Mouse (Mus musculus) E14TG2a.4 (cell line): ENCODE data around the gene Fam53b.

ENCODE experiments used
- CTCF ChIP-seq: conservative IDR thresholded peaks from 2 replicates; pipeline ENCODE4 v1.5.1; 2014; ENCODE audit warnings: low read length
- NANOG ChIP-seq: IDR thresholded peaks from 2 replicates; pipeline ENCODE4 v1.6.1; 2014; ENCODE audit warnings: borderline replicate concordance, low read length, mixed read lengths
- POU5F1 ChIP-seq: IDR thresholded peaks from 2 replicates; pipeline ENCODE4 v1.6.1; 2014; ENCODE audit warnings: low read length, borderline replicate concordance

DNA sequence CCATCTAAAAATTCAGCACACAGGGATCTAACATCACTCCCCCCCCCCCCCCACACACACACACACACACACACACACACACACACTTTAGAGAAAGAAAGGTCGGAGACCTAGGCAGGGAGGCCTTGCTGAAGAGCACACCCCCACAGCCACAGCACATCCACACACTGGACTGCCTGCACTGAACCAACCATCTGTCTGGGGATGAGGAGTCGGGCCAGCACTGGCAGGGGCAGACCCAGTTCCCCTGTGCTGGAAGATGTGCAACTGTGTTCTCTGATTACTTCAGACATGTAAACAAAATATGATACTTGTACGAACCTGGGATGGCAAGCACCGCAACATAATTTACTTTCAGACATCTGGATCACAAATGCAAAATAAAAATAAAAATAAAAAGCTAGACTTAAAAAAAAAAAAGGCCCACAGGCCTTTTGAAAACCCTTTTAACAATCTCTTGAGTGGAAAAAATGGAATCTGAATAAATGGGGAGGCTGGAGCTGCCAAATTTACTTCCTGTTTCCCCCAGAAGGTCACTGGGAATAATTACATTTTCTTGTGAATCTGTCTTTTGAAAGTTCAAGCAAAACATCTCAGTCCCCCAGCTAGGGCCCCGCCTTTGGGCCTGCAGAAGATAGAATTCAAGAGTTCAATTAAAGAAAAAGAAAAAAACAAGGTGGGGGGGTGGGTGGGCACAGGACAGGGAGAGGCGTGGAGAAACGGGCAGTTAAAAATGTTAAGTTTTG is 5.5 kb downstream of the Fam53b start:
- TF ChIP-seq CTCF, result no peak
- TF ChIP-seq POU5F1, result no peak
- TF ChIP-seq NANOG, result no peak
